Mouse (Mus musculus) colon, adult 2 months (tissue): Measurements from ENCODE around the gene Tex19.1. TPM values are rescaled to one million over a fixed set of nuclear protein-coding genes. Genes with fewer than 3 reads are reported as not detected.

ENCODE experiments used
- polyA plus RNA-seq: library from polyadenylated mRNA; depleted of rRNA; stranded (reverse); fragments of >200 nt; gene quantifications from 2 replicates; pipeline ENCODE4 v1.2.3, GENCODE M21; 2012; rRNA removed

Gene Tex19.1
- polyA plus RNA-seq, result 0.28 and 0.31 TPM in 2 replicates

DNA sequence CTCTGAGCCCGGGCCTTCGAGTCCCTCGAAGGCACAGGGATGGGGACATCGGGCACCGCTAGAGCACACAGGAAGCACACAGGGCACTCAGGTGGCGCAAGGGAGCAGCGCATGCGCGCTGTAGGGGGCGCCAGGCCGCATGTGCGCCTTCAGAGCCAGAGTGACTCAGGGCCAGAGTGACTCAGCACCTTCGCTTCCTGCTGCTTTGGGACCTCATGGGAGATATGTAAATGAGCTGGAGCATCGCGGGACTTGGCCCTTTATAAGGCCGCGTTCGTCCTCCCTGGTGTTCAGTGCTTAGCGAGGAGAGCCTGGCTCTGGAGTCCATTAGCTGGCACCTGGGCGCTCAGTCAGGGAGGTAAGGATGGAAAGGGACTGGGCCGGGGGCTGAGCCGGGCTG lies at the start of gene Tex19.1:
Tex19.1 (plus strand) TSS at position 279 of the 400 bp plus-strand sequence.

GRCm38 (mm10) chr11:121118577-121118976 lies 27.4 kb upstream of the Tex19.1 start, which contains the start of gene Tex19.2:
Tex19.2 (minus strand) TSS chr11:121118677.

GRCm38 (mm10) chr11:121159971-121160370 lies 14.0 kb downstream of the Tex19.1 start, which contains the start of gene Uts2r:
Uts2r (plus strand) TSS chr11:121160271.

Other genes with a start within 250 kb of the Tex19.1 start
- 1.3 and 1.5 TPM in 2 replicates for gene Ccdc57, start 213.3 kb upstream of the Tex19.1 start, polyA plus RNA-seq
- 14.8 and 25.6 TPM in 2 replicates for gene Slc16a3, start 197.7 kb upstream of the Tex19.1 start, polyA plus RNA-seq
- 67.9 and 71.9 TPM in 2 replicates for gene Csnk1d, start 154.8 kb upstream of the Tex19.1 start, polyA plus RNA-seq
- 3.4 and 9.3 TPM in 2 replicates for gene Cd7, start 106.7 kb upstream of the Tex19.1 start, polyA plus RNA-seq
- gene Sectm1b, start 82.6 kb upstream of the Tex19.1 start, polyA plus RNA-seq, result 131 and 155 TPM in 2 replicates
- gene Sectm1a, start 64.9 kb upstream of the Tex19.1 start, polyA plus RNA-seq, result 6.6 and 8.6 TPM in 2 replicates
- gene Tex19.2, start 27.5 kb upstream of the Tex19.1 start, polyA plus RNA-seq, result not detected in 2 replicates
- 0.06 TPM in 1 of 2 replicates, not detected in the other for gene Uts2r, start 14.1 kb downstream of the Tex19.1 start, polyA plus RNA-seq
- gene Hexdc, start 58.3 kb downstream of the Tex19.1 start, polyA plus RNA-seq, result 24.1 and 29.5 TPM in 2 replicates
- gene Ogfod3, start 58.6 kb downstream of the Tex19.1 start, polyA plus RNA-seq, result 17.2 and 18.7 TPM in 2 replicates
- gene Cybc1, start 83.2 kb downstream of the Tex19.1 start, polyA plus RNA-seq, result 24.8 and 30.0 TPM in 2 replicates
- 34.3 and 40.5 TPM in 2 replicates for gene Narf, start 91.1 kb downstream of the Tex19.1 start, polyA plus RNA-seq
- 40.6 and 40.9 TPM in 2 replicates for gene Foxk2, start 113.8 kb downstream of the Tex19.1 start, polyA plus RNA-seq
- gene Wdr45b, start 208.3 kb downstream of the Tex19.1 start, polyA plus RNA-seq, result 34.1 and 34.3 TPM in 2 replicates
- 1.2 and 2.7 TPM in 2 replicates for gene Rab40b, start 242.1 kb downstream of the Tex19.1 start, polyA plus RNA-seq